Mouse (Mus musculus) lung, embryonic 16.5 days (tissue): Measurements from ENCODE around the gene Fes. TPM values are rescaled to one million over a fixed set of nuclear protein-coding genes. Genes with fewer than 3 reads are reported as not detected.
"Not testable (repeated sequence)": the region's sequence is repeated elsewhere in the genome, so short reads cannot be mapped to it uniquely, and the experiment has no call there.

Source experiments
- ATAC-seq: fragments of 200-750 bp; cut with Nextera tagmentation; 2 replicates; pipeline ENCODE4 v1.8.0; 2017; ENCODE audit warnings: low read depth, mild to moderate bottlenecking, moderate library complexity
- H3K27ac ChIP-seq: fragments of 300-500 bp; sonication (generic); 2 replicates; pipeline ENCODE4 v1.5.1; 2014; ENCODE audit warnings: mild to moderate bottlenecking, control low read depth, low read length
- H3K27me3 ChIP-seq: fragments of 300-500 bp; sonication (generic); 2 replicates; pipeline ENCODE4 v1.6.1; 2014; ENCODE audit warnings: low read depth, low read length, mixed read lengths; ENCODE audit not compliant: control insufficient read depth, insufficient read depth
- H3K36me3 ChIP-seq: fragments of 300-500 bp; sonication (generic); 2 replicates; pipeline ENCODE4 v1.6.1; 2014; ENCODE audit warnings: low read length; ENCODE audit not compliant: control insufficient read depth, insufficient read depth
- H3K4me1 ChIP-seq: fragments of 300-500 bp; sonication (generic); replicated peaks from 2 replicates; pipeline ENCODE4 v1.6.1; 2014; ENCODE audit warnings: low read length, mixed read lengths; ENCODE audit not compliant: control insufficient read depth, insufficient read depth
- H3K4me2 ChIP-seq: fragments of 300-500 bp; sonication (generic); 2 replicates; pipeline ENCODE4 v1.6.1; 2014; ENCODE audit warnings: low read depth, low read length, control low read depth
- H3K4me3 ChIP-seq: fragments of 300-500 bp; sonication (generic); 2 replicates; pipeline ENCODE4 v1.5.1; 2014; ENCODE audit warnings: mild to moderate bottlenecking, low read length, control low read depth
- H3K9ac ChIP-seq: fragments of 300-500 bp; sonication (generic); 2 replicates; pipeline ENCODE4 v1.6.1; 2014; ENCODE audit warnings: low read length, control low read depth
- H3K9me3 ChIP-seq: fragments of 300-500 bp; sonication (generic); 2 replicates; pipeline ENCODE4 v1.6.1; 2016; ENCODE audit warnings: low read length; ENCODE audit not compliant: control insufficient read depth
- WGBS: fragments of 180-500 bp; shearing (Covaris S2); extraction: QIAGEN DNeasy Blood & Tissue Kit; methylation state at CpG from one replicate; pipeline ENCODE4 v1.1.7; 2014; 5-methylcytosine and 5-hydroxymethylcytosine counted together
- polyA plus RNA-seq: library from polyadenylated mRNA; unstranded; fragments of >200 nt; fragmentation: Nextera tagmentation; extraction: Ambion mirVana; gene quantifications from 2 replicates; pipeline ENCODE4 v1.2.1, GENCODE M21; 2015

Fes gene
- polyA plus RNA-seq, 1 experiment from 2014 or later, result 18.5 TPM

GRCm38 (mm10) chr7:80401041-80401859 lies 13.5 kb upstream of the Fes start:
- 25% methylated on average over 5 of the region's 5 CpGs for WGBS
- no peak for ATAC-seq
- peaks cover 15% of the 10 kb centered on the region for H3K36me3 ChIP-seq

GRCm38 (mm10) chr7:80400571-80400970 lies 12.8 kb upstream of the Fes start:
- Histone ChIP-seq H3K27me3 (no peaks in the 10 kb centered on the region), H3K4me2 (peak overlapping the region; percentile 95), H3K36me3 (peaks cover 19% of the 10 kb centered on the region), H3K9me3 (no peaks in the 10 kb centered on the region), H3K4me3 (no peak overlapping the region), H3K4me1 (peaks cover 30% of the 10 kb centered on the region), H3K27ac (0 out of 2 replicates have a peak overlapping the region, but pooled peaks have one; percentile 12), H3K9ac (peak overlapping the region; percentile 97)
- ATAC-seq, result no peak
- WGBS, result 56% methylated on average over 6 of the region's 6 CpGs

More at GRCm38 (mm10) chr7:80401041-80401859, 13.5 kb upstream of the Fes start:
- H3K9ac ChIP-seq, result peak overlapping the region; percentile 97
- peak overlapping the region; percentile 95 for H3K4me2 ChIP-seq
- H3K27me3 ChIP-seq, result no peaks in the 10 kb centered on the region
- H3K4me1 ChIP-seq, result peaks cover 30% of the 10 kb centered on the region
- no peaks in the 10 kb centered on the region for H3K9me3 ChIP-seq
- H3K4me3 ChIP-seq, result peak overlapping the region; percentile 87
- peak overlapping the region; percentile 92 for H3K27ac ChIP-seq

- no peak overlapping the region for H3K4me3 ChIP-seq
- H3K9me3 ChIP-seq, result no peaks in the 10 kb centered on the region
- peaks cover 30% of the 10 kb centered on the region for H3K4me1 ChIP-seq
- H3K27ac ChIP-seq, result 0 out of 2 replicates have a peak overlapping the region, but pooled peaks have one; percentile 12
- H3K36me3 ChIP-seq, result peaks cover 23% of the 10 kb centered on the region
- H3K27me3 ChIP-seq, result no peaks in the 10 kb centered on the region
- peak; percentile 6; the same call in 1 of the 2 replicates for ATAC-seq
- WGBS, result 38% methylated on average over 5 of the region's 5 CpGs
- H3K9ac ChIP-seq, result no peak overlapping the region; the same call in 1 of the 2 replicates
- peak overlapping the region; percentile 95 for H3K4me2 ChIP-seq
Observed at GRCm38 (mm10) chr7:80400099-80400498, 12.4 kb upstream of the Fes start.

GRCm38 (mm10) chr7:80398654-80399444 lies 11.1 kb upstream of the Fes start:
- Histone ChIP-seq H3K36me3 (peaks cover 30% of the 10 kb centered on the region), H3K4me1 (peaks cover 26% of the 10 kb centered on the region), H3K9ac (0 out of 2 replicates have a peak overlapping the region, but pooled peaks have one; percentile 9), H3K27me3 (no peaks in the 10 kb centered on the region), H3K4me3 (no peak overlapping the region), H3K4me2 (no peak overlapping the region), H3K27ac (no peak overlapping the region), H3K9me3 (no peaks in the 10 kb centered on the region)
- WGBS, result 72% methylated on average over 9 of the region's 9 CpGs
- no peak for ATAC-seq

GRCm38 (mm10) chr7:80397986-80398385 lies 10.2 kb upstream of the Fes start:
- Histone ChIP-seq H3K4me3 (no peak overlapping the region), H3K27ac (no peak overlapping the region), H3K4me1 (peaks cover 18% of the 10 kb centered on the region), H3K36me3 (peaks cover 39% of the 10 kb centered on the region), H3K27me3 (no peaks in the 10 kb centered on the region), H3K9ac (no peak overlapping the region), H3K4me2 (no peak overlapping the region), H3K9me3 (no peaks in the 10 kb centered on the region)
- ATAC-seq, result no peak
- 87% methylated on average over 9 of the region's 9 CpGs for WGBS

GRCm38 (mm10) chr7:80396427-80396826 lies 8.7 kb upstream of the Fes start:
- Histone ChIP-seq H3K36me3 (peaks cover 54% of the 10 kb centered on the region), H3K4me1 (peaks cover 16% of the 10 kb centered on the region)
- H3K27ac ChIP-seq, H3K4me3 ChIP-seq, H3K9ac ChIP-seq, H3K4me2 ChIP-seq, H3K9me3 ChIP-seq, H3K27me3 ChIP-seq, ATAC-seq: not testable (repeated sequence)
- WGBS, result 87% methylated on average over 4 of the region's 4 CpGs

GRCm38 (mm10) chr7:80394600-80394999 lies 6.9 kb upstream of the Fes start:
- 85% methylated on average over 4 of the region's 4 CpGs for WGBS
- peaks cover 70% of the 10 kb centered on the region for H3K36me3 ChIP-seq
- no peak overlapping the region for H3K27ac ChIP-seq
- H3K9ac ChIP-seq, result no peak overlapping the region
- ATAC-seq, result no peak
- no peak overlapping the region for H3K4me3 ChIP-seq
- H3K9me3 ChIP-seq, result no peaks in the 10 kb centered on the region
- H3K4me1 ChIP-seq, result no peaks in the 10 kb centered on the region; the same call in 1 of the 2 replicates
- H3K27me3 ChIP-seq, result no peaks in the 10 kb centered on the region
- no peak overlapping the region for H3K4me2 ChIP-seq

- Histone ChIP-seq H3K9ac (no peak overlapping the region), H3K4me1 (peaks cover 7% of the 10 kb centered on the region; the same call in 1 of the 2 replicates), H3K9me3 (no peaks in the 10 kb centered on the region), H3K4me3 (no peak overlapping the region), H3K36me3 (peaks cover 62% of the 10 kb centered on the region), H3K27me3 (no peaks in the 10 kb centered on the region), H3K4me2 (no peak overlapping the region), H3K27ac (no peak overlapping the region)
- WGBS, result 88% methylated on average over 15 of the region's 15 CpGs
- no peak for ATAC-seq
Observed at GRCm38 (mm10) chr7:80392119-80392518, 4.4 kb upstream of the Fes start.
